Mouse (Mus musculus) ES-Bruce4 (cell line): ENCODE measurements around the gene Gm10065. TPM values are rescaled to one million over a fixed set of nuclear protein-coding genes. Genes with fewer than 3 reads are reported as not detected.

Experiments used
- H3K27ac ChIP-seq: 2 replicates; pipeline ENCODE4 v1.5.1; 2012; ENCODE audit warnings: low read length, inconsistent platforms; ENCODE audit not compliant: insufficient read depth
- H3K27me3 ChIP-seq: 2 replicates; pipeline ENCODE4 v1.6.1; 2012; ENCODE audit warnings: mild to moderate bottlenecking, low read length, inconsistent platforms; ENCODE audit not compliant: control insufficient read depth, poor library complexity, insufficient read depth, severe bottlenecking
- H3K36me3 ChIP-seq: 2 replicates; pipeline ENCODE4 v1.6.1; 2012; ENCODE audit warnings: inconsistent platforms, mild to moderate bottlenecking, low read length, moderate library complexity; ENCODE audit not compliant: control insufficient read depth, poor library complexity, insufficient read depth, severe bottlenecking
- H3K4me1 ChIP-seq: one replicate; pipeline ENCODE4 v1.8.1; 2011; ENCODE audit warnings: low read length; ENCODE audit not compliant: control insufficient read depth, insufficient read depth
- H3K4me3 ChIP-seq: 2 replicates; pipeline ENCODE4 v1.5.1; 2011; ENCODE audit warnings: low read depth, mild to moderate bottlenecking, low read length
- H3K9ac ChIP-seq: 2 replicates; pipeline ENCODE4 v1.6.1; 2012; ENCODE audit warnings: low read depth, mild to moderate bottlenecking, inconsistent platforms; ENCODE audit not compliant: poor library complexity, severe bottlenecking
- H3K9me3 ChIP-seq: replicated peaks from 2 replicates; pipeline ENCODE4 v1.6.1; 2012; ENCODE audit warnings: mild to moderate bottlenecking, low read length, inconsistent platforms; ENCODE audit not compliant: control insufficient read depth, poor library complexity, insufficient read depth, severe bottlenecking
- CTCF ChIP-seq: IDR thresholded peaks from one replicate; pipeline ENCODE4 v1.8.1; 2011; ENCODE audit warnings: low read depth, low read length
- EP300 ChIP-seq: IDR thresholded peaks from 2 replicates; pipeline ENCODE4 v1.6.1; 2011; ENCODE audit warnings: low read depth, low read length; ENCODE audit not compliant: insufficient read depth
- POLR2A ChIP-seq: IDR thresholded peaks from one replicate; pipeline ENCODE4 v1.8.1; 2011; ENCODE audit warnings: low read length; ENCODE audit not compliant: insufficient read depth
- polyA plus RNA-seq: library from polyadenylated mRNA; stranded (reverse); fragments of >200 nt; gene quantifications from 2 replicates; pipeline ENCODE4 v1.2.4, GENCODE M21; 2011; ENCODE audit warnings: low read depth; ENCODE audit not compliant: missing spikeins, insufficient read depth, insufficient read length

Gm10065 gene
- polyA plus RNA-seq, 1 experiment, result not detected

- Histone ChIP-seq H3K27ac (no peak overlapping the region), H3K4me3 (peak overlapping the region; percentile 77), H3K9me3 (no peaks in the 10 kb centered on the region), H3K9ac (peak overlapping the region; percentile 54), H3K27me3 (no peaks in the 10 kb centered on the region), H3K36me3 (peaks cover 22% of the 10 kb centered on the region), H3K4me1 (no peaks in the 10 kb centered on the region)
- TF ChIP-seq CTCF (no peak), POLR2A (no peak), EP300 (no peak)
Observed at GRCm38 (mm10) chr13:21441207-21441572, 38.1 kb downstream of the Gm10065 start.

DNA sequence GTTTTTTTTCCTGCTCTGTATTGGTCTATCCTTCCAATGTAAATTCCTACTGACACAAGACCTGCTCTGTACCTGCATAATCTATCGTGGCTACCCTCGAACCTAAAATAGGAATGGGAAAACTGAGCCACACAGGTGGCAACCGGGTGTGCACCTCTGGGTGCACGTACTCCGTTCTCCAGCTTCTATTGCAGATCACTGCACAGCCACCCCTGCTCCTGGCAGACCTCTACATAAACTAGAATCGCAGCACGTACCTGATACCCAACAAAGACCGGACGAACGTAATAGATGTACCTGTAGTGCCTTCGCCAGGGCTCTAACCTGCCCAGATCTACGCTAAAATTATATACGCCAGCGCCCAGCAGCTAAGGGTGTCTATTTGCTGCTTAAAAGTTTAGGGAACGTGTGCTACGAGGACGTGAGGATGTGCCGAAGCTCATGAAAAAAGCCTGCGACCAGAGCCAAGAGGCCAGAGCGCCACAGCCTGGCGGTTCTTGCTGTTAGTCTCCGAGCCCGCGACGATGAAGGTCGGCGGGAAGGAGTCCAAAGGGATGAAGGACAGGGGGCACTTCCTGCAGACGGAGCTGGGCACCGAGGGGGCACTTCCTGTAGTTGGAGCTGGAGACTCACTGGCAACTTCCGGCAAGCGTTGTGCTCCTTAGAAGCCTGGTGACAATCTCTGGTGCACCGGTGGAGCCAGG is 38.6 kb downstream of the Gm10065 start, which contains the start of gene Pgbd1:
Pgbd1 (minus strand) TSS at position 556 of the 704 bp plus-strand sequence.
- Histone ChIP-seq H3K36me3 (peaks cover 17% of the 10 kb centered on the region), H3K9me3 (no peaks in the 10 kb centered on the region), H3K27me3 (no peaks in the 10 kb centered on the region), H3K27ac (no peak within 1 kb of the TSS), H3K4me1 (no peaks in the 10 kb centered on the region), H3K4me3 (peak within 1 kb of the TSS; percentile 77), H3K9ac (peak within 1 kb of the TSS; percentile 54)
- TF ChIP-seq EP300, result no peak
- no peak for TF ChIP-seq POLR2A
- TF ChIP-seq CTCF, result peak; percentile 12

GRCm38 (mm10) chr13:21435476-21435875 is 43.8 kb downstream of the Gm10065 start:
- H3K27ac ChIP-seq, result no peak overlapping the region
- H3K9ac ChIP-seq, result no peak overlapping the region
- no peaks in the 10 kb centered on the region for H3K36me3 ChIP-seq
- no peaks in the 10 kb centered on the region for H3K27me3 ChIP-seq
- H3K9me3 ChIP-seq, result no peaks in the 10 kb centered on the region
- no peak for TF ChIP-seq EP300
- no peak for TF ChIP-seq POLR2A
- no peak for TF ChIP-seq CTCF
- no peaks in the 10 kb centered on the region for H3K4me1 ChIP-seq
- no peak overlapping the region for H3K4me3 ChIP-seq

Other genes starting within 250 kb of the Gm10065 start
- not detected in 2 replicates for gene Gpx5, start 186.7 kb downstream of the Gm10065 start, polyA plus RNA-seq
- gene Gpx6, start 167.3 kb downstream of the Gm10065 start, polyA plus RNA-seq, result 1.2 and 2.2 TPM in 2 replicates
- gene Olfr1367, start 132.5 kb downstream of the Gm10065 start, polyA plus RNA-seq, result not detected in 2 replicates
- gene Zscan12, start 116.6 kb downstream of the Gm10065 start, polyA plus RNA-seq, result 15.6 and 17.9 TPM in 2 replicates
- 38.5 and 40.1 TPM in 2 replicates for gene Zkscan3, start 76.7 kb downstream of the Gm10065 start, polyA plus RNA-seq
- gene Pgbd1, start 38.4 kb downstream of the Gm10065 start, polyA plus RNA-seq, result 3.4 and 3.6 TPM in 2 replicates
- gene Zscan26, start 25.7 kb downstream of the Gm10065 start, polyA plus RNA-seq, result 39.0 and 42.6 TPM in 2 replicates
- gene Nkapl, start 10.9 kb downstream of the Gm10065 start, polyA plus RNA-seq, result 0.55 TPM in 1 of 2 replicates, not detected in the other
- 0.58 and 0.59 TPM in 2 replicates for gene Zkscan4, start 534 bp downstream of the Gm10065 start, polyA plus RNA-seq
- gene AK157302, start 15.8 kb upstream of the Gm10065 start, polyA plus RNA-seq, result 0.52 TPM in 1 of 2 replicates, not detected in the other
- 3.2 and 7.4 TPM in 2 replicates for gene Gm11273, start 22.0 kb upstream of the Gm10065 start, polyA plus RNA-seq
- gene Zkscan8, start 51.7 kb upstream of the Gm10065 start, polyA plus RNA-seq, result 15.2 and 16.1 TPM in 2 replicates
- not detected in 2 replicates for gene Olfr1366, start 63.4 kb upstream of the Gm10065 start, polyA plus RNA-seq
- gene Olfr1535, start 80.5 kb upstream of the Gm10065 start, polyA plus RNA-seq, result 0.15 and 0.23 TPM in 2 replicates
- gene Olfr1364, start 102.3 kb upstream of the Gm10065 start, polyA plus RNA-seq, result not detected in 2 replicates
- not detected in 2 replicates for gene Olfr1362, start 134.6 kb upstream of the Gm10065 start, polyA plus RNA-seq
- gene Olfr11, start 163.1 kb upstream of the Gm10065 start, polyA plus RNA-seq, result not detected in 2 replicates
- gene Olfr1361, start 183.9 kb upstream of the Gm10065 start, polyA plus RNA-seq, result not detected in 2 replicates
- not detected in 2 replicates for gene Olfr1360, start 198.0 kb upstream of the Gm10065 start, polyA plus RNA-seq
- gene Olfr1359, start 218.7 kb upstream of the Gm10065 start, polyA plus RNA-seq, result not detected in 2 replicates
- gene Hist1h2bl, start 236.7 kb upstream of the Gm10065 start, polyA plus RNA-seq, result 25.5 and 27.2 TPM in 2 replicates
- gene Hist1h2ai, start 237.0 kb upstream of the Gm10065 start, polyA plus RNA-seq, result 3.6 TPM in 1 of 2 replicates, not detected in the other
- 25.3 and 31.8 TPM in 2 replicates for gene Hist1h3h, start 238.2 kb upstream of the Gm10065 start, polyA plus RNA-seq
- gene Hist1h2bm, start 242.6 kb upstream of the Gm10065 start, polyA plus RNA-seq, result 14.2 and 21.7 TPM in 2 replicates